Mouse (Mus musculus): ENCODE results near the gene Fam151b. TPM values are rescaled to one million over a fixed set of nuclear protein-coding genes. Genes with fewer than 3 reads are reported as not detected.

The Fam151b gene
- polyA plus RNA-seq, 1 experiment: 10.5 TPM

DNA sequence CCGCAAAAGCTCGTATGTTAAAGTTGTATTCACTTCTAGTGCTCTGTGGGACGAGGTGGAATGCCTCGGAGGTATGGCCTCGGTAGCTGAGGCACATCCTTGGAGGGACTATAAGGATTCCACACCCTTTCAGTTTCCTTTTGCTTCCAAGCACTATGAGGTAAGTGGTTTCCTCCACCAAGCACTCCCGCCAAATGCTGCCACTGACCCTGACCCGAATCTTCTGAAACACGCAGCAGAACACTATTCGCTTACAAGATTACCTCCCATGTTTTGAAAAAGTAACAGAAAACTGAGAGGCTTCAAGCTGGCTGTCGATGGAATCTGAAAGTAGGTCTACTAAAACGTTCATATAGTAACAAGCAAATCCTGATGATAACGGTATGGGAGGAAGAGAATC is 21.1 kb upstream of the Fam151b start:
- Histone ChIP-seq H3K27me3 (ENCODE audit: control insufficient read depth, insufficient read depth, low read length) (no peaks in the 10 kb centered on the region), H3K36me3 (ENCODE audit: control insufficient read depth, insufficient read depth, low read length) (peaks cover 1% of the 10 kb centered on the region), H3K4me1 (ENCODE audit: control insufficient read depth, insufficient read depth, low read length) (no peaks in the 10 kb centered on the region), H3K4me3 (ENCODE audit: control insufficient read depth, low read depth, low read length) (no peak overlapping the region), H3K27ac (ENCODE audit: control insufficient read depth, insufficient read depth, low read depth, low read length) (no peak overlapping the region)
- TF ChIP-seq POLR2A (IDR thresholded peaks at IDR 0.05; ENCODE audit: control insufficient read depth, low read depth, low read length): no peak
- no peak for TF ChIP-seq CTCF (IDR thresholded peaks at IDR 0.05; ENCODE audit: control insufficient read depth, insufficient read depth, insufficient replicate concordance, low read depth, low read length)

DNA sequence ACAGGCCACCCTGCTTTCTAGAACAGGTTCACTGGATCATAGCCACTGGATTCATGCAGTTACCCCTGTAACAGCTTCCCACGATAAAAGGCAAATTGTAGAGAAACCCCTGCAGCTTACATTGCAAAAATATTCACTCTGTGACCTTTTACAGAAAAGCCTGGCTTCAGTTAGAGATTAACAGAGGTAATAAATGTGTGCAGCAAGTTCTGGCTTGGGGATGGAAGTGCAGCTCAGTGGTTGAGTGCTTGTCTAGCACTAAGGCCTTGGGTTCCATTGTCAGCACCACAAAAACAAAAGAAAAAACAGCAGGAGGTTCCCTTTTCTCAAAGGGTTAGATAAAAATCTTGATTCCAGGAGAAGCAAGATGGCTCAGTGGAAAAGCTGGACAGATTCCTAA is 8.1 kb upstream of the Fam151b start:
- Histone ChIP-seq H3K4me1 (ENCODE audit: control insufficient read depth, insufficient read depth, low read length) (no peaks in the 10 kb centered on the region), H3K27me3 (ENCODE audit: control insufficient read depth, insufficient read depth, low read length) (no peaks in the 10 kb centered on the region), H3K4me3 (ENCODE audit: control insufficient read depth, low read depth, low read length) (no peak overlapping the region), H3K36me3 (ENCODE audit: control insufficient read depth, insufficient read depth, low read length) (peaks cover 1% of the 10 kb centered on the region; the same call in 1 of the 2 replicates), H3K27ac (ENCODE audit: control insufficient read depth, insufficient read depth, low read depth, low read length) (no peak overlapping the region)
- TF ChIP-seq CTCF (IDR thresholded peaks at IDR 0.05; ENCODE audit: control insufficient read depth, insufficient read depth, insufficient replicate concordance, low read depth, low read length): no peak
- TF ChIP-seq POLR2A (IDR thresholded peaks at IDR 0.05; ENCODE audit: control insufficient read depth, low read depth, low read length): no peak

DNA sequence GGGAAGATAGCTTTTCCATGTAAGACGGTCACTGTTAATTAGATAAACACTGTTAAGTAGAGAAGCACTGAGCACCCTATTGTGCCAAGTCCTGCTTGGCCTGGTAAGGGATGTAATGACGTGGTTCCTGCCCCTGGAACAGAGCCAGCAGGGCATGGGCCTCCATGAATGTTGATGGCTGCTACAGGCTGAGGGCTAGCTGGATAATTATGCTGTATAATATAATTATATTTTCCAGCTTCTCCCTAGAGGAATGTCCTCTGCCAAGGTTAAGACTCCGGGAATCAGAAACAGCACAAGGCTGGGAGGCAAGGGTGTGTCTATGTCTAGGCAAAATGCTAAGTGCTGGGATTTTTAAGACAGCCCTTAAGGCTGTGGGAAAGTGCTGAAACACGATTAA is 7.0 kb upstream of the Fam151b start:
- TF ChIP-seq CTCF (IDR thresholded peaks at IDR 0.05; ENCODE audit: control insufficient read depth, insufficient read depth, insufficient replicate concordance, low read depth, low read length) (no peak), POLR2A (IDR thresholded peaks at IDR 0.05; ENCODE audit: control insufficient read depth, low read depth, low read length) (no peak)
- H3K27me3 ChIP-seq (ENCODE audit: control insufficient read depth, insufficient read depth, low read length): no peaks in the 10 kb centered on the region
- peaks cover 1% of the 10 kb centered on the region; the same call in 1 of the 2 replicates for H3K36me3 ChIP-seq (ENCODE audit: control insufficient read depth, insufficient read depth, low read length)
- no peak overlapping the region for H3K27ac ChIP-seq (ENCODE audit: control insufficient read depth, insufficient read depth, low read depth, low read length)
- H3K4me1 ChIP-seq (ENCODE audit: control insufficient read depth, insufficient read depth, low read length): no peaks in the 10 kb centered on the region
- no peak overlapping the region for H3K4me3 ChIP-seq (ENCODE audit: control insufficient read depth, low read depth, low read length)

DNA sequence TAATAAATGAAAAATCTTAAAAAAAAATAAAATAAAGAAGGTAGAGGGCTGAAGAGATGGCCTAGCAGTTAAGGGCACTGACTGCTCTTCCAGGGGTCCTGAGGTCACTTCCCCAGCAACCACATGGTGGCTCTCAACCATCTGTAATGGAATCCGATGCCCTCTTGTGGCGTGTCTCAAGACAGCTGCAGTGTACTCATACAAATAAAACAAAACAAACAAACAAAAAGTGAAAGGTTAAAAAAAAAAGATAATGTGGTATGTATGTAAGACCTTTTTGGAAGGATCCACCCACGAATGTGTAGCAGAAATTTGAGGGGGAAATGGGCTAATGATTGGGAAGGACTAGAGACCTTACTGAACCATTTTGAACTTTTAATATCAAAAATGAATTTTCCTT is 467 bp downstream of the Fam151b start:
- TF ChIP-seq POLR2A (IDR thresholded peaks at IDR 0.05; ENCODE audit: control insufficient read depth, low read depth, low read length) (no peak), CTCF (IDR thresholded peaks at IDR 0.05; ENCODE audit: control insufficient read depth, insufficient read depth, insufficient replicate concordance, low read depth, low read length) (peak; percentile 37; the same call in 1 of the 2 replicates)
- peak overlapping the region; percentile 78 for H3K4me3 ChIP-seq (ENCODE audit: control insufficient read depth, low read depth, low read length)
- no peak overlapping the region for H3K27ac ChIP-seq (ENCODE audit: control insufficient read depth, insufficient read depth, low read depth, low read length)

DNA sequence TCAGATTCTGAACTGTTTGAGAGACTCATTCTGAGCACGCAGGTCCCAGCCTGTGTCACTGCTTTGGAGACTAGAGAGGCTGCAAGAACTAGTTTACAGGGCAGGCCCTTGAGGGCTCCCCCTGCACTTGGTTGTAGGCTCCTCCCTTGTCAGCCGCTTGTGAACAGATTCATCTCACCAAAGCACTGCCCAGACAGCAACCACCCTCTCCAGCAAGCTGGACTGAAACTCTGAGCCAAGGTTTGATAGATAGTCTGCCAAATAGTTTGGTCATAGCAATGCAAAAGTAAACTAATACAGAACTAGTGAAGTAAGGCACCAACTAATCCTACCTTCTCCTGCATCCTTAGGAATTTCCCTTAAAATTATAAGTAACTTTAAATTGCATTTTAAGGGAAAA is 13.7 kb downstream of the Fam151b start:
- H3K4me3 ChIP-seq (ENCODE audit: control insufficient read depth, low read depth, low read length): no peak overlapping the region
- no peaks in the 10 kb centered on the region; the same call in 1 of the 2 replicates for H3K36me3 ChIP-seq (ENCODE audit: control insufficient read depth, insufficient read depth, low read length)
- no peaks in the 10 kb centered on the region for H3K27me3 ChIP-seq (ENCODE audit: control insufficient read depth, insufficient read depth, low read length)
- TF ChIP-seq CTCF (IDR thresholded peaks at IDR 0.05; ENCODE audit: control insufficient read depth, insufficient read depth, insufficient replicate concordance, low read depth, low read length) (no peak), POLR2A (IDR thresholded peaks at IDR 0.05; ENCODE audit: control insufficient read depth, low read depth, low read length) (no peak)
- H3K27ac ChIP-seq (ENCODE audit: control insufficient read depth, insufficient read depth, low read depth, low read length): no peak overlapping the region
- no peaks in the 10 kb centered on the region for H3K4me1 ChIP-seq (ENCODE audit: control insufficient read depth, insufficient read depth, low read length)

More for the DNA sequence above, 467 bp downstream of the Fam151b start:
- Histone ChIP-seq H3K36me3 (ENCODE audit: control insufficient read depth, insufficient read depth, low read length) (no peaks in the 10 kb centered on the region; the same call in 1 of the 2 replicates), H3K27me3 (ENCODE audit: control insufficient read depth, insufficient read depth, low read length) (no peaks in the 10 kb centered on the region), H3K4me1 (ENCODE audit: control insufficient read depth, insufficient read depth, low read length) (peaks cover 4% of the 10 kb centered on the region; the same call in 1 of the 2 replicates)

DNA sequence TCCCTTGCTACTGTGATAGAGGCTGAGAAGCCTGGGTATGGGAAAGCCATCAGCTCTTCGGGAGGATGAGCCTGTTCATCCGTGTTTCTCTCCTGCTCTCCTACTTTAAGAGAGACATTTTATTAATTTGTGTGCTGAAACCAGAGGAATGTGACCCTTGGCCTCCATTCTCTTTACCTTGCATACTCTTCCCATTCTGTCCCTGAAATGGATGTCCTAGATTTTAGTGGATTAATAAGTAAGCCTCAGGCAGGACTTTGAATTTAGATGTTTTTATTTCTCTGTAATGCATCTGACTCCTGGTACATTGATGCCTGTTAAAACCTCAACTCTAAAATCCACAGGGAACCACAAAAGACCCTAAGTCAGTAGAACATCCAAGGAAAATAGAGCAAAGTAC is 14.4 kb downstream of the Fam151b start:
- TF ChIP-seq POLR2A (IDR thresholded peaks at IDR 0.05; ENCODE audit: control insufficient read depth, low read depth, low read length): no peak
- Histone ChIP-seq H3K27ac (ENCODE audit: control insufficient read depth, insufficient read depth, low read depth, low read length) (no peak overlapping the region), H3K4me3 (ENCODE audit: control insufficient read depth, low read depth, low read length) (no peak overlapping the region), H3K4me1 (ENCODE audit: control insufficient read depth, insufficient read depth, low read length) (no peaks in the 10 kb centered on the region), H3K27me3 (ENCODE audit: control insufficient read depth, insufficient read depth, low read length) (no peaks in the 10 kb centered on the region), H3K36me3 (ENCODE audit: control insufficient read depth, insufficient read depth, low read length) (no peaks in the 10 kb centered on the region; the same call in 1 of the 2 replicates)

DNA sequence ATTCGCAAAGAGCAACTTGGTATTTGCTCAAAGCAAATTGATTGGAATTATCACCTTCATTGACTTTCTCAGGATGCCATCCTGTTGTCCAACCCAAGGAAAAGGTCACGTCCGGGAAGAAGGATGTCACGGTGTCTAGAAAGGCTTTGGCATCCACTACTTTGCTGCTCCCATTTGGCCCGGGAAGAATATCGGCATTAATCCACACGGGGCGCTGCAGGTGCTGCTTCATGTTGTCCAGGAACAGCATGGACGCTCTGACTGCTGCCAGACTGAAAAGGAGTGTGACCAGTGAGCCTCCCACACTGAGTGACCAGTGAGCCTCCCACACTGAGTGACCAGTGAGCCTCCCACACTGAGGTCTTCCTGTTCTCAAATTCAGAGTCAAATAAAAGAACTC is 15.9 kb downstream of the Fam151b start:
- Histone ChIP-seq H3K27me3 (ENCODE audit: control insufficient read depth, insufficient read depth, low read length) (no peaks in the 10 kb centered on the region), H3K27ac (ENCODE audit: control insufficient read depth, insufficient read depth, low read depth, low read length) (no peak overlapping the region), H3K36me3 (ENCODE audit: control insufficient read depth, insufficient read depth, low read length) (no peaks in the 10 kb centered on the region; the same call in 1 of the 2 replicates), H3K4me3 (ENCODE audit: control insufficient read depth, low read depth, low read length) (no peak overlapping the region), H3K4me1 (ENCODE audit: control insufficient read depth, insufficient read depth, low read length) (no peaks in the 10 kb centered on the region)
- peak; percentile 21; the same call in 1 of the 2 replicates for TF ChIP-seq CTCF (IDR thresholded peaks at IDR 0.05; ENCODE audit: control insufficient read depth, insufficient read depth, insufficient replicate concordance, low read depth, low read length)
- no peak for TF ChIP-seq POLR2A (IDR thresholded peaks at IDR 0.05; ENCODE audit: control insufficient read depth, low read depth, low read length)

DNA sequence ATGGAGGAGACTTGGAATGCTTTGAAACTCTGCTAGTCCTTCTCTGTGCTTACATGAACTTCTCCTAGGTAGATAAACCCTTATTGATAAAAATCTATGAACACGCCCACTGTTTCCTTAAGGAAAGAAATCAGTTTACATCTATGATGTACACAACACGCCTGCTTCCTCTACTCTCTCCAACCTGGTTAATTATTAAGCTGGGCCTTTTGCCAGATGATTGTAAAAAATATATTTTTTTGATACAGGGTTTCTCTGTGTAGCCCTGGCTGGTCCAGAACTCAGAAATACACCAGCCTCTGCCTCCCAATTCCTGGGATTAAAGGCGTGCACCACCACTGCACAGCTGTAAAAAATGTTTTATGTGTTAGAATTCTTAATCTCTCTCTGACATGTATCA is 19.1 kb downstream of the Fam151b start:
- Histone ChIP-seq H3K4me1 (ENCODE audit: control insufficient read depth, insufficient read depth, low read length) (no peaks in the 10 kb centered on the region), H3K27me3 (ENCODE audit: control insufficient read depth, insufficient read depth, low read length) (no peaks in the 10 kb centered on the region), H3K36me3 (ENCODE audit: control insufficient read depth, insufficient read depth, low read length) (no peaks in the 10 kb centered on the region), H3K27ac (ENCODE audit: control insufficient read depth, insufficient read depth, low read depth, low read length) (no peak overlapping the region), H3K4me3 (ENCODE audit: control insufficient read depth, low read depth, low read length) (no peak overlapping the region)
- TF ChIP-seq POLR2A (IDR thresholded peaks at IDR 0.05; ENCODE audit: control insufficient read depth, low read depth, low read length) (no peak), CTCF (IDR thresholded peaks at IDR 0.05; ENCODE audit: control insufficient read depth, insufficient read depth, insufficient replicate concordance, low read depth, low read length) (no peak)
